Comparison of ENCODE assay signal across 7 mouse cellular contexts in genomic region chr17:24895571-24896240, GRCm38 (mm10). TPM values are rescaled to one million over a fixed set of nuclear protein-coding genes. Genes with fewer than 3 reads are reported as not detected.
DNase-seq lines count a peak whose midpoint lies in the region; ATAC-seq and TF ChIP-seq lines count a peak whose summit lies in the region.

No protein-coding gene starts in this region.

- TF ChIP-seq CTCF in lung, embryonic 14.5 days (IDR thresholded peaks at IDR 0.05; ENCODE audit: low read depth): no peak

- DNase-seq in lung, embryonic 14.5 days: no peak
- DNase-seq in lung, postnatal 14 days: no peak
- DNase-seq in adrenal gland, postnatal 36 days: peak; percentile 73 to 81
- no peak for DNase-seq in layer of hippocampus, postnatal 10 days (ENCODE audit: low spot score in 2 of 2)
- DNase-seq in right cerebral cortex, adult 18-20 months: no peak

- H3K36me3 ChIP-seq in lung, embryonic 14.5 days (ENCODE audit: insufficient read depth): peaks cover 70% of the 10 kb centered on the region
- H3K36me3 ChIP-seq in forebrain, embryonic 16.5 days (ENCODE audit: control insufficient read depth, insufficient read depth): peaks cover 25% of the 10 kb centered on the region
- H3K36me3 ChIP-seq in megakaryocyte, embryonic 14.5 days (replicated peaks; ENCODE audit: low read length): peaks cover 72% of the 10 kb centered on the region

- H3K4me2 ChIP-seq in lung, embryonic 14.5 days: peak overlapping the region; percentile 96
- H3K4me2 ChIP-seq in forebrain, embryonic 16.5 days (ENCODE audit: low read length): peak overlapping the region; percentile 92

- peak overlapping the region; percentile 82 for H3K27ac ChIP-seq in lung, embryonic 14.5 days (ENCODE audit: low read depth)
- H3K27ac ChIP-seq in forebrain, embryonic 16.5 days (ENCODE audit: low read length): peak overlapping the region; percentile 77

- whole genome bisulfite sequencing in lung, embryonic 14.5 days: 9% methylated on average over 23 of the region's 23 CpGs
- 9% methylated on average over 23 of the region's 23 CpGs for WGBS in forebrain, embryonic 16.5 days

- H3K4me3 ChIP-seq in lung, embryonic 14.5 days (ENCODE audit: low read depth, low read length): peak overlapping the region; percentile 90
- H3K4me3 ChIP-seq in forebrain, embryonic 16.5 days (replicated peaks; ENCODE audit: low read length): peak overlapping the region; percentile 87
- H3K4me3 ChIP-seq in megakaryocyte, embryonic 14.5 days (replicated peaks): peak overlapping the region; percentile 94

- peak overlapping the region; percentile 82 for H3K9ac ChIP-seq in lung, embryonic 14.5 days
- peak overlapping the region; percentile 84 for H3K9ac ChIP-seq in forebrain, embryonic 16.5 days (replicated peaks; ENCODE audit: low read depth, low read length)

- ATAC-seq in lung, embryonic 14.5 days (ENCODE audit: insufficient read depth): no peak; the same call in 1 of the 2 replicates
- no peak for ATAC-seq in forebrain, embryonic 16.5 days

- H3K27me3 ChIP-seq in lung, embryonic 14.5 days (ENCODE audit: insufficient read depth, low read length): no peaks in the 10 kb centered on the region
- H3K27me3 ChIP-seq in forebrain, embryonic 16.5 days (replicated peaks; ENCODE audit: control insufficient read depth, insufficient read depth, low read length): no peaks in the 10 kb centered on the region
- no peaks in the 10 kb centered on the region for H3K27me3 ChIP-seq in megakaryocyte, embryonic 14.5 days (replicated peaks)

- peaks cover 4% of the 10 kb centered on the region for H3K4me1 ChIP-seq in lung, embryonic 14.5 days (ENCODE audit: insufficient read depth)
- H3K4me1 ChIP-seq in forebrain, embryonic 16.5 days (replicated peaks; ENCODE audit: control insufficient read depth, insufficient read depth, low read length): peaks cover 31% of the 10 kb centered on the region
- H3K4me1 ChIP-seq in megakaryocyte, embryonic 14.5 days: peaks cover 76% of the 10 kb centered on the region

- no peaks in the 10 kb centered on the region for H3K9me3 ChIP-seq in lung, embryonic 14.5 days (ENCODE audit: low read depth, low read length)
- H3K9me3 ChIP-seq in forebrain, embryonic 16.5 days (ENCODE audit: control insufficient read depth, low read length): no peaks in the 10 kb centered on the region
- H3K9me3 ChIP-seq in megakaryocyte, embryonic 14.5 days: no peaks in the 10 kb centered on the region

RNA-seq across cellular contexts. Expression of gene Nme3, which starts 0.6 kb away (rescaled TPM):
- polyA plus RNA-seq in lung, embryonic 14.5 days (2014; fragmentation: Nextera tagmentation; extraction: Ambion mirVana): 65.1 and 77.1 TPM in 2 replicates
- total RNA-seq in adrenal gland, postnatal 36 days (2021): 100 to 1,000 TPM in 1 of 2 experiments, 10 to 100 TPM in 1; 51.3 to 113 TPM
- polyA plus RNA-seq in forebrain, embryonic 16.5 days (2015; fragmentation: Nextera tagmentation; extraction: Ambion mirVana): 63.4 and 76.1 TPM in 2 replicates
- 18.4 TPM in 1 of 2 replicates, not detected in the other for polyA plus RNA-seq in megakaryocyte, embryonic 14.5 days (2012; ENCODE audit: insufficient read depth, low replicate concordance)
- total RNA-seq in layer of hippocampus, postnatal 10 days (2021): 10 to 100 TPM; 40.8 to 44.2 TPM

RNA-seq across cellular contexts. Expression of gene Mrps34, which starts 0.8 kb away (rescaled TPM):
- polyA plus RNA-seq in lung, embryonic 14.5 days (2014; fragmentation: Nextera tagmentation; extraction: Ambion mirVana): 92.1 and 93.7 TPM in 2 replicates
- total RNA-seq in adrenal gland, postnatal 36 days (2021): 100 to 1,000 TPM; 109 to 177 TPM
- polyA plus RNA-seq in forebrain, embryonic 16.5 days (2015; fragmentation: Nextera tagmentation; extraction: Ambion mirVana): 72.3 and 79.8 TPM in 2 replicates
- polyA plus RNA-seq in megakaryocyte, embryonic 14.5 days (2012; ENCODE audit: insufficient read depth, low replicate concordance): 75.3 and 168 TPM in 2 replicates
- 10 to 100 TPM; 74.1 to 77.8 TPM for total RNA-seq in layer of hippocampus, postnatal 10 days (2021)

RNA-seq across cellular contexts. Expression of gene Eme2, which starts 0.8 kb away (rescaled TPM):
- polyA plus RNA-seq in lung, embryonic 14.5 days (2014; fragmentation: Nextera tagmentation; extraction: Ambion mirVana): 21.2 and 23.3 TPM in 2 replicates
- 10 to 100 TPM; 41.0 to 42.3 TPM for total RNA-seq in adrenal gland, postnatal 36 days (2021)
- polyA plus RNA-seq in forebrain, embryonic 16.5 days (2015; fragmentation: Nextera tagmentation; extraction: Ambion mirVana): 32.4 and 35.7 TPM in 2 replicates
- polyA plus RNA-seq in megakaryocyte, embryonic 14.5 days (2012; ENCODE audit: insufficient read depth, low replicate concordance): 5.8 and 10.0 TPM in 2 replicates
- 10 to 100 TPM; 61.6 to 62.1 TPM for total RNA-seq in layer of hippocampus, postnatal 10 days (2021)

RNA-seq across cellular contexts. Expression of gene Spsb3, which starts 9.3 kb away (rescaled TPM):
- 34.8 and 37.2 TPM in 2 replicates for polyA plus RNA-seq in lung, embryonic 14.5 days (2014; fragmentation: Nextera tagmentation; extraction: Ambion mirVana)
- 10 to 100 TPM; 31.2 to 34.7 TPM for total RNA-seq in adrenal gland, postnatal 36 days (2021)
- 82.1 and 86.8 TPM in 2 replicates for polyA plus RNA-seq in forebrain, embryonic 16.5 days (2015; fragmentation: Nextera tagmentation; extraction: Ambion mirVana)
- polyA plus RNA-seq in megakaryocyte, embryonic 14.5 days (2012; ENCODE audit: insufficient read depth, low replicate concordance): 18.7 and 57.4 TPM in 2 replicates
- total RNA-seq in layer of hippocampus, postnatal 10 days (2021): 10 to 100 TPM; 36.4 to 36.9 TPM

RNA-seq across cellular contexts. Expression of gene Nubp2, which starts 9.6 kb away (rescaled TPM):
- 53.0 and 56.5 TPM in 2 replicates for polyA plus RNA-seq in lung, embryonic 14.5 days (2014; fragmentation: Nextera tagmentation; extraction: Ambion mirVana)
- total RNA-seq in adrenal gland, postnatal 36 days (2021): 10 to 100 TPM; 47.7 to 57.9 TPM
- 66.8 and 71.1 TPM in 2 replicates for polyA plus RNA-seq in forebrain, embryonic 16.5 days (2015; fragmentation: Nextera tagmentation; extraction: Ambion mirVana)
- 58.9 and 67.0 TPM in 2 replicates for polyA plus RNA-seq in megakaryocyte, embryonic 14.5 days (2012; ENCODE audit: insufficient read depth, low replicate concordance)
- total RNA-seq in layer of hippocampus, postnatal 10 days (2021): 10 to 100 TPM; 40.4 to 40.5 TPM

Comparison
In these comparisons a context has a peak if more than half of its experiments do, and no peak if none do; other contexts are left out.
1. DNase-seq: peak in adrenal gland, postnatal 36 days (2 of 2); none in lung, embryonic 14.5 days (single experiment), lung, postnatal 14 days (single experiment), layer of hippocampus, postnatal 10 days (0 of 2) and right cerebral cortex, adult 18-20 months (single experiment).
2. Peak in every context shown above with its lines, with median percentiles within 50 percentile points of each other: H3K4me3 ChIP-seq.